9 mouse cellular contexts compared by ENCODE assay signal in genomic region chr5:132368678-132369088, GRCm38 (mm10).
A peak's percentile ranks its signal among the peaks of the same experiment; 100 is the strongest.
DNase-seq lines count a peak whose midpoint lies in the region; ATAC-seq and TF ChIP-seq lines count a peak whose summit lies in the region.
"Had no signal": no experiment of that assay in that cellular context is flagged by ENCODE, and none has a peak within 500 bp of the region (broad histone marks: within the 10 kb centered on the region; RNA-seq: fewer than 3 reads in every experiment).

No protein-coding gene starts in this region.

- peaks cover 3% of the 10 kb centered on the region; the same call in 1 of the 2 replicates for H3K4me1 ChIP-seq in lung, postnatal 0 days (ENCODE audit: insufficient read depth, low read depth, low read length)

- ATAC-seq in lung, postnatal 0 days: peak; percentile 46; the same call in 1 of the 2 replicates

- WGBS in lung, postnatal 0 days: 33% methylated on average over 7 of the region's 7 CpGs

- TF ChIP-seq EP300 in lung, postnatal 0 days (IDR thresholded peaks at IDR 0.05): 0 out of 2 replicates have a peak, but pooled peaks have one; percentile 14

- H3K9ac ChIP-seq in lung, postnatal 0 days (replicated peaks; ENCODE audit: low read depth): no peak overlapping the region
- H3K9ac ChIP-seq: heart, embryonic 13.5 days had no signal

- no peak overlapping the region for H3K4me2 ChIP-seq in lung, postnatal 0 days (replicated peaks; ENCODE audit: low read depth, low read length)
- H3K4me2 ChIP-seq: heart, embryonic 13.5 days had no signal

- no peaks in the 10 kb centered on the region for H3K36me3 ChIP-seq in lung, postnatal 0 days (ENCODE audit: insufficient read depth, low read length)
- H3K36me3 ChIP-seq: heart, embryonic 13.5 days had no signal

- peak; percentile 37 for DNase-seq in adrenal gland, postnatal 10 days
- DNase-seq in adrenal gland, postnatal 25 days: no peak
- peak; percentile 24 for DNase-seq in cerebellum, adult 9-11 months
- peak; percentile 32 for DNase-seq in gastrocnemius, postnatal 25 days
- DNase-seq in kidney, adult 11 months: peak; percentile 51
- DNase-seq in lung, postnatal 0 days (ENCODE audit: low spot score): peak; percentile 56
- peak; percentile 12 for DNase-seq in skeletal muscle tissue, adult 2 months (ENCODE audit: low read depth, low spot score)
- no peak for DNase-seq in spleen, postnatal 14 days (ENCODE audit: low spot score in 2 of 2)

- TF ChIP-seq CTCF in lung, postnatal 0 days (IDR thresholded peaks at IDR 0.05): no peak

- no peaks in the 10 kb centered on the region for H3K9me3 ChIP-seq in lung, postnatal 0 days (ENCODE audit: low read length)
- H3K9me3 ChIP-seq: heart, embryonic 13.5 days had no signal

- no peak overlapping the region for H3K27ac ChIP-seq in lung, postnatal 0 days (ENCODE audit: low read length)
- H3K27ac ChIP-seq: heart, embryonic 13.5 days had no signal

- no peaks in the 10 kb centered on the region for H3K27me3 ChIP-seq in lung, postnatal 0 days (replicated peaks; ENCODE audit: insufficient read depth, low read length)
- H3K27me3 ChIP-seq: heart, embryonic 13.5 days had no signal

- H3K4me3 ChIP-seq in lung, postnatal 0 days (ENCODE audit: low read depth, low read length): no peak overlapping the region
- H3K4me3 ChIP-seq: heart, embryonic 13.5 days had no signal

Comparison
In these comparisons a context has a peak if more than half of its experiments do, and no peak if none do; other contexts are left out.
1. DNase-seq: peak in adrenal gland, postnatal 10 days (single experiment), cerebellum, adult 9-11 months (single experiment), gastrocnemius, postnatal 25 days (single experiment), kidney, adult 11 months (single experiment), lung, postnatal 0 days (single experiment) and skeletal muscle tissue, adult 2 months (single experiment); none in adrenal gland, postnatal 25 days (single experiment) and spleen, postnatal 14 days (0 of 2).